Mouse (Mus musculus): ENCODE results near the gene Sft2d2.

The Sft2d2 gene

GRCm38 (mm10) chr1:165133279-165133678 lies 61.0 kb downstream of the Sft2d2 start:
- no peak for DNase-seq (ENCODE audit: low spot score in 2 of 2)

- DNase-seq (ENCODE audit: low spot score in 2 of 2), result peak; percentile 93 to 95
Observed at GRCm38 (mm10) chr1:165132187-165132877, 61.9 kb downstream of the Sft2d2 start.

GRCm38 (mm10) chr1:165129573-165129972 lies 64.7 kb downstream of the Sft2d2 start:
- no peak for DNase-seq (ENCODE audit: low spot score in 2 of 2)
